Mouse (Mus musculus) kidney, adult 9 months (tissue): ENCODE measurements around the gene Hist1h2ak.
"Not testable (repeated sequence)": the region's sequence is repeated elsewhere in the genome, so short reads cannot be mapped to it uniquely, and the experiment has no call there.

Source experiments
- DNase-seq: peaks from one replicate; pipeline ENCODE4 v3.0.0; 2022

Hist1h2ak gene

GRCm38 (mm10) chr13:21754294-21755001, 821 bp upstream of the Hist1h2ak start:
- DNase-seq = not testable (repeated sequence)

- DNase-seq = no peak
These were observed 540 bp downstream of the Hist1h2ak start for GRCm38 (mm10) chr13:21753051-21753523.

- DNase-seq = no peak
These were observed 1.3 kb downstream of the Hist1h2ak start for GRCm38 (mm10) chr13:21752356-21752755.

GRCm38 (mm10) chr13:21751827-21752226, 1.8 kb downstream of the Hist1h2ak start:
- DNase-seq = no peak

- no peak for DNase-seq
These were observed 2.2 kb downstream of the Hist1h2ak start for GRCm38 (mm10) chr13:21751417-21751816.

- peak; percentile 71 for DNase-seq
These were observed 3.2 kb downstream of the Hist1h2ak start, which contains the start of gene Hist1h4k for GRCm38 (mm10) chr13:21750159-21751017. Gene Hist1h4k (minus strand): TSS chr13:21750505.

- no peak for DNase-seq
These were observed 4.1 kb downstream of the Hist1h2ak start for GRCm38 (mm10) chr13:21749387-21750158.

- DNase-seq = no peak
These were observed 8.6 kb downstream of the Hist1h2ak start for GRCm38 (mm10) chr13:21745006-21745405.

- peak; percentile 45 for DNase-seq
These were observed 18.5 kb downstream of the Hist1h2ak start, which contains the start of gene Hist1h4j for GRCm38 (mm10) chr13:21734906-21735767. Gene Hist1h4j (plus strand): TSS chr13:21735064.

GRCm38 (mm10) chr13:21734010-21734905, 19.4 kb downstream of the Hist1h2ak start:
- DNase-seq = peak; percentile 82

GRCm38 (mm10) chr13:21733466-21733865, 20.2 kb downstream of the Hist1h2ak start:
- no peak for DNase-seq

GRCm38 (mm10) chr13:21729544-21729943, 24.1 kb downstream of the Hist1h2ak start:
- DNase-seq = no peak

GRCm38 (mm10) chr13:21727948-21728572, 25.6 kb downstream of the Hist1h2ak start:
- no peak for DNase-seq

- DNase-seq = no peak
These were observed 30.4 kb downstream of the Hist1h2ak start for GRCm38 (mm10) chr13:21722993-21723836.

- DNase-seq = no peak
These were observed 31.2 kb downstream of the Hist1h2ak start for GRCm38 (mm10) chr13:21722373-21722925.

- peak; percentile 64 for DNase-seq
These were observed 31.8 kb downstream of the Hist1h2ak start, which contains the start of gene Hist1h2bm for GRCm38 (mm10) chr13:21721757-21722372. Gene Hist1h2bm (plus strand): TSS chr13:21722044.

- not testable (repeated sequence) for DNase-seq
These were observed 32.4 kb downstream of the Hist1h2ak start for GRCm38 (mm10) chr13:21721107-21721756.
